Mouse (Mus musculus): Measurements from ENCODE around the gene B4galt3. TPM values are rescaled to one million over a fixed set of nuclear protein-coding genes. Genes with fewer than 3 reads are reported as not detected.

Gene B4galt3
- polyA plus RNA-seq, 1 experiment from 2014 or later, result 21.9 TPM

- ATAC-seq (ENCODE audit: insufficient read depth), result no peak
- 55% methylated on average over 5 of the region's 5 CpGs for WGBS (ENCODE audit: insufficient replicate concordance)
Measured at GRCm38 (mm10) chr1:171279721-171280120, 9.6 kb downstream of the B4galt3 start.

GRCm38 (mm10) chr1:171280250-171280915 lies 10.3 kb downstream of the B4galt3 start:
- peak; percentile 50 for ATAC-seq (ENCODE audit: insufficient read depth)

More at GRCm38 (mm10) chr1:171279721-171280120, 9.6 kb downstream of the B4galt3 start:
- Histone ChIP-seq H3K4me1 (replicated peaks) (peaks cover 77% of the 10 kb centered on the region), H3K4me3 (replicated peaks) (peak overlapping the region; percentile 73), H3K36me3 (replicated peaks) (peaks cover 81% of the 10 kb centered on the region), H3K4me2 (peak overlapping the region; percentile 81), H3K9me3 (replicated peaks) (no peaks in the 10 kb centered on the region), H3K27me3 (no peaks in the 10 kb centered on the region), H3K27ac (replicated peaks) (peak overlapping the region; percentile 98), H3K9ac (peak overlapping the region; percentile 90)

DNA sequence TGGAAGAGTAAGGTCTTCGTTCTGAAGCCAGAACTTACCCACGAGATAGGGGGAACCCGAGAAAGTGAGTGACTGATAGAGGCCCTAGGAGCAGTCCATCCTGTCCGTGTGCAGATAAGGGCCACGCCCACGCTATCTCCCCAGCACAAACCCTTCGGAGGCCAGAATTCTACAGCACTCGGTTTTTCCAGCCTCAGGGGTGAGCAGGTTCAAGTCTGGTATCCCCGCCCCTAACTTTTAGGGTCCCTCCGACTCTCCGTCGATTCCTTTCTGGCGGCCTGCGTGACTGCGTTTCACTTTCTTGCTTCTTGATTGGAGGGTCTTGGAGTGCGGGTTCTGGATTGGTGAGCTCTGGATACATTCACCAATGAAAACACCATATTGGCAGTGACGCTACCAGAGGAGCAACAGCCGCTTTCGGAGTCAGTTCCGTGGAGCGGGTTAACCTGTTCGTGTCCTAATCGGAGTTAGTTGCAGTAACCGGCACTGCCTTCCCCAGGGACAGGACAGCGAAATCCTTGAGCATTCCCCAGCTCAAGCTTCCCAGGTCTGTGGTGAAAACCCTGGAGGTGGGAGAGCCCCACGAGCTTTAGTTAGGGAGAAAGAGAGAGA lies 10.9 kb downstream of the B4galt3 start, which contains the start of gene Ppox:
Ppox (minus strand) TSS at position 271 of the 612 bp plus-strand sequence.
- Histone ChIP-seq H3K4me3 (replicated peaks) (peak within 1 kb of the TSS; percentile 73), H3K9me3 (replicated peaks) (no peaks in the 10 kb centered on the region), H3K4me2 (peak within 1 kb of the TSS; percentile 81), H3K4me1 (replicated peaks) (peaks cover 79% of the 10 kb centered on the region), H3K27me3 (no peaks in the 10 kb centered on the region), H3K27ac (replicated peaks) (peak within 1 kb of the TSS; percentile 98), H3K36me3 (replicated peaks) (peaks cover 79% of the 10 kb centered on the region), H3K9ac (peak within 1 kb of the TSS; percentile 90)
- peak; percentile 93 for ATAC-seq (ENCODE audit: insufficient read depth)
- WGBS (ENCODE audit: insufficient replicate concordance), result under 1% methylated on average over 26 of the region's 26 CpGs

More at GRCm38 (mm10) chr1:171280250-171280915, 10.3 kb downstream of the B4galt3 start:
- no peaks in the 10 kb centered on the region for H3K27me3 ChIP-seq
- WGBS (ENCODE audit: insufficient replicate concordance), result 2% methylated on average over 25 of the region's 25 CpGs
- H3K9ac ChIP-seq, result peak overlapping the region; percentile 90
- peak overlapping the region; percentile 73 for H3K4me3 ChIP-seq (replicated peaks)
- no peaks in the 10 kb centered on the region for H3K9me3 ChIP-seq (replicated peaks)
- peak overlapping the region; percentile 98 for H3K27ac ChIP-seq (replicated peaks)
- H3K36me3 ChIP-seq (replicated peaks), result peaks cover 81% of the 10 kb centered on the region
- peak overlapping the region; percentile 81 for H3K4me2 ChIP-seq
- H3K4me1 ChIP-seq (replicated peaks), result peaks cover 77% of the 10 kb centered on the region

DNA sequence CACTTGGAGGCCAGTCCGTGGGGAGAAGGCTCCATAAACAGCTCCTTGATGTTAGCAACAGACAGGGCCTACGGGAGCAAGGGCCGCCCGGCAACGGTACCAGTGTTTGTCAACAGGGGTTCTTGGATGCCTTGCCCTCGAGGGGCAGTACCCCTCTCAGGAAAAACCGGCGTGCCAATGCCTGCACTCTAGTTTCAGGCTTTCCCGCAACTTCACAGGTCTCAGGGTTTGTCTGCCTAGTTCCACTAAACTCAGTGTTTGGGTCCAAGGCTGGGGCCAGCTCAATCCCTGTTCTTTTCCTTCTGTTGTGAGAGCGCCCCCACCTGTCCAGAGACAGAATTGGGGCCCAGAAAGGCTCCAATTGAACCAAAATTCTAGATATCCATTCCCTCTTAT lies 11.4 kb downstream of the B4galt3 start:
- Histone ChIP-seq H3K4me3 (replicated peaks) (peak overlapping the region; percentile 73), H3K27me3 (no peaks in the 10 kb centered on the region), H3K27ac (replicated peaks) (peak overlapping the region; percentile 98), H3K9ac (peak overlapping the region; percentile 90), H3K4me1 (replicated peaks) (peaks cover 79% of the 10 kb centered on the region), H3K36me3 (replicated peaks) (peaks cover 79% of the 10 kb centered on the region), H3K4me2 (peak overlapping the region; percentile 81), H3K9me3 (replicated peaks) (no peaks in the 10 kb centered on the region)
- WGBS (ENCODE audit: insufficient replicate concordance), result under 1% methylated on average over 10 of the region's 10 CpGs
- ATAC-seq (ENCODE audit: insufficient read depth), result peak; percentile 43

- Histone ChIP-seq H3K9ac (peak overlapping the region; percentile 90), H3K36me3 (replicated peaks) (peaks cover 74% of the 10 kb centered on the region), H3K4me2 (peak overlapping the region; percentile 81), H3K27me3 (no peaks in the 10 kb centered on the region), H3K4me1 (replicated peaks) (peaks cover 80% of the 10 kb centered on the region), H3K4me3 (replicated peaks) (peak overlapping the region; percentile 73), H3K27ac (replicated peaks) (peak overlapping the region; percentile 98), H3K9me3 (replicated peaks) (no peaks in the 10 kb centered on the region)
- 65% methylated on average over 18 of the region's 18 CpGs for WGBS (ENCODE audit: insufficient replicate concordance)
- ATAC-seq (ENCODE audit: insufficient read depth), result no peak
Measured at GRCm38 (mm10) chr1:171282086-171282805, 12.1 kb downstream of the B4galt3 start.

DNA sequence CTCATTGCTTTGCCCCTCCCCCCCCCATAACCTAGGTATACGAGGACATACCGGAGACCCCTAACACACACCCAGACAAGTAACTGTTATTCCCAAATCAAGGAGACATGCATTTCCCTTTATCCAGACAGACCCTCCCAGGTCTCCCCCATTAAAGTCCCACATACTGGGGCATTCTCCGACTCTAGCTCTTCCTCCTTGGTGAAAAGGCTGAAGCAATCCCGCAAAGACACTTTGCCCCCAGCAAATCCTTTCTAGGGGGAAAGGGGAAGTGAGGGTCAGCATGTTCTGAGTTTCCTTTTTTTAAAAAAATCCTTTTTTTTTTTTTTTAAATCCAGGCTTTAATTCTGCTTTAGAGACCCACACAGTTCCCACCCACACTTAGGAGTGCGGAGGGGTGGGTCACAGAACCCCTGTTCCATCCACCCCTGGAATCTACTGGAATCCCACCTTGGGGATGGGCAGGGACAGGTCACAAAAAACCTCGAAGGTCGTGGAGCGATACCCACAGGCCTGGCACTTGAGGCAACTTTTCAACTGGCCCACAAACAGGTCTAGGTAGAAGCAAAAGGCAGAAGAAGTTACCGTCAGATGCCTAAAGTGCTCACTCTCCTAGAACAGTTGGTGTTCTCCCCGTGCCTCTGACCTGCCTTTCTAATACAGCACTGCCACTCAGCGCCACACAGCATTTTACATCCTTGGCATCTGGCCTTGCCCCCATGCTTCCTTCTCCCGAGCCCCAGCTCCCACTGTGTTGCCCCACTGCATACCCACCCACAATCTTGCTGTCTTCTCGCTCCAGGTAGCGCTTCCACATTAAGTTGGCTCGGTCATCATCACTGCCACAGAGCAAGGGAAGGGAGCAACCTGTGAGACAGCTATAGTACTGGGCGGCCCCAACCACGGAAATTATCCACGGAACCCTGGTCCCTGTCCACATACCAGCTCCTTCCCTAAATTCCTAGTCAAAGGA lies 13.3 kb downstream of the B4galt3 start:
- Histone ChIP-seq H3K4me2 (peak overlapping the region; percentile 81), H3K9ac (no peak overlapping the region)

GRCm38 (mm10) chr1:171284491-171284890 lies 14.4 kb downstream of the B4galt3 start:
- no peak for ATAC-seq (ENCODE audit: insufficient read depth)
- 87% methylated on average over 15 of the region's 15 CpGs for WGBS (ENCODE audit: insufficient replicate concordance)
- H3K4me1 ChIP-seq (replicated peaks), result peaks cover 72% of the 10 kb centered on the region
- no peaks in the 10 kb centered on the region for H3K9me3 ChIP-seq (replicated peaks)
- H3K9ac ChIP-seq, result no peak overlapping the region
- peaks cover 62% of the 10 kb centered on the region for H3K36me3 ChIP-seq (replicated peaks)
- no peak overlapping the region for H3K4me2 ChIP-seq
- H3K4me3 ChIP-seq (replicated peaks), result no peak overlapping the region
- no peaks in the 10 kb centered on the region for H3K27me3 ChIP-seq
- no peak overlapping the region for H3K27ac ChIP-seq (replicated peaks)

More for the DNA sequence above, 13.3 kb downstream of the B4galt3 start:
- peak overlapping the region; percentile 73 for H3K4me3 ChIP-seq (replicated peaks)
- H3K36me3 ChIP-seq (replicated peaks), result peaks cover 62% of the 10 kb centered on the region
- no peaks in the 10 kb centered on the region for H3K9me3 ChIP-seq (replicated peaks)
- WGBS (ENCODE audit: insufficient replicate concordance), result 80% methylated on average over 18 of the region's 18 CpGs
- peaks cover 76% of the 10 kb centered on the region for H3K4me1 ChIP-seq (replicated peaks)
- H3K27ac ChIP-seq (replicated peaks), result peak overlapping the region; percentile 98; the same call in 1 of the 2 replicates
- H3K27me3 ChIP-seq, result no peaks in the 10 kb centered on the region
- ATAC-seq (ENCODE audit: insufficient read depth), result no peak

DNA sequence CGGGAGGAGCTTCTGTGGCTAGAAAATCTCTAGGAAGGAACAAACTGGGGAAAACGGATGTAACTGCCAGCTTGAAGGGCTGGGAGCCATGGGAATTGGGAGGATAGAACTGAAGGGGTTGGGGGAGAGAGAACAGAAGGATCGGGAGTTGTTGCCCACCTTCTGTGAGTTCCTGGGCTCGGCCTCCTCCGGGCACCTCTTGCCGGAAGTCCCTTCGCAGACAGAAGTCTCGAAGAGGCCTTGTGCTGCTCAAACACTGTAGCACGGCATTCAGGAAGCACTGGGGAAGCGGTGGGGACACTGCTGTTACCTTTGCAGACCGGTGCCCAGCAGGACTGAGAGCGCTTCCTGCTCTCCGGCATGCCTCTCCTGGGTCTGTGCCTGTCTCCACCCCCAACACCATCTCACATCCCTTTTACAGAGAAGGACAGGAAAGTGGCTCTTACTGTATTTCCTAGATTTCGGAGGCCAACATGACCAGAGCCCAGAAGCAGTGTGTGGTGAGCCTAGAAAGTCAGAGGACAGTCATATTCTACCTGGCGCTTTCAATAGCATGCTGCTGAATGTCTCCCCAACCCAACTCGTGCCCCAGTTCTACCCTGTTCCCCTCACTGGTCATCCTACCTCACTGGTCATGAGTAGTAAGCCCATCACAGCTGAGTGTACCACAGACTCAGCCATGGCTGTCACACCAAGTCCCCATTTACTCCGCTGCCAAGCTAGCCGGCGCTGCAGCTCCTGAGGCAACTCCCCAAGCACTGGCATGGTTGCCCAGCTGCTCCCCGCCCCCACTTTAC lies 15.2 kb downstream of the B4galt3 start:
- Histone ChIP-seq H3K9me3 (replicated peaks) (no peaks in the 10 kb centered on the region), H3K4me2 (no peak overlapping the region), H3K27me3 (no peaks in the 10 kb centered on the region), H3K36me3 (replicated peaks) (peaks cover 63% of the 10 kb centered on the region), H3K9ac (no peak overlapping the region), H3K4me1 (replicated peaks) (peaks cover 65% of the 10 kb centered on the region), H3K27ac (replicated peaks) (peak overlapping the region; percentile 29; the same call in 1 of the 2 replicates), H3K4me3 (replicated peaks) (no peak overlapping the region; the same call in 1 of the 2 replicates)
- 83% methylated on average over 20 of the region's 20 CpGs for WGBS (ENCODE audit: insufficient replicate concordance)
- no peak for ATAC-seq (ENCODE audit: insufficient read depth)

DNA sequence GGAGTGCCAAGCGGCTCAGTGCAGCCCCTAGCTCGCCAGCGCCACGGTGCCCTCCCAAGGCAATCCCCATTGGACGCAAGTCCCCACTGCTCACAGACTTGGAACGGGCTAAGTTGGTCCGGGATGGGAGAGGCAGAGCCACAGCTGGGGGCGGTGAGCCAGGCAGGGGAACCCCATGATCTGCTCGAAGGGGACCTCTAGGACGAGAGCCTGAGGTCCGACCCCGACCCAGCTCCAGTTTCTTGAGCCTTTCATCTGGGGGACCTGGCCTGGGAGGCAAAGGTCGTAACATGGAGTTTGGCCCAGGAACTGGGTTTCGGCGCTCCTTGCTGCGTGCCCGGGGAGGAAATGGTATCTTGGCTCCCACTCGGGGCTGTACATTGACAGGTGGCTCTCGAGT lies 16.4 kb downstream of the B4galt3 start:
- peak overlapping the region; percentile 83; the same call in 1 of the 2 replicates for H3K4me3 ChIP-seq (replicated peaks)

More for the DNA sequence above, 16.4 kb downstream of the B4galt3 start:
- Histone ChIP-seq H3K9ac (no peak overlapping the region), H3K4me1 (replicated peaks) (peaks cover 68% of the 10 kb centered on the region), H3K9me3 (replicated peaks) (no peaks in the 10 kb centered on the region), H3K36me3 (replicated peaks) (peaks cover 63% of the 10 kb centered on the region), H3K27ac (replicated peaks) (peak overlapping the region; percentile 25; the same call in 1 of the 2 replicates), H3K27me3 (no peaks in the 10 kb centered on the region), H3K4me2 (peak overlapping the region; percentile 77)
- ATAC-seq (ENCODE audit: insufficient read depth), result no peak
- WGBS (ENCODE audit: insufficient replicate concordance), result 86% methylated on average over 19 of the region's 19 CpGs

All from liver, embryonic 15.5 days (tissue).